Mouse (Mus musculus): ENCODE data around the gene Gm6525.

- no peak for TF ChIP-seq POLR2A (IDR thresholded peaks at IDR 0.05; ENCODE audit: insufficient read depth, low read length)
- TF ChIP-seq CTCF (IDR thresholded peaks at IDR 0.05; ENCODE audit: low read depth, low read length), result no peak
Measured at GRCm38 (mm10) chr3:84131369-84131768, 42.5 kb upstream of the Gm6525 start.

All from ES-Bruce4 (cell line).